Mouse (Mus musculus) heart, embryonic 12.5 days (tissue): ENCODE data around the gene Ubap1. TPM values are rescaled to one million over a fixed set of nuclear protein-coding genes. Genes with fewer than 3 reads are reported as not detected.

Experiments used
- ATAC-seq: fragments of 200-750 bp; cut with Nextera tagmentation; 2 replicates; pipeline ENCODE4 v1.8.0; 2017; ENCODE audit warnings: moderate TSS enrichment, moderate library complexity; ENCODE audit not compliant: insufficient number of reproducible peaks, low FRiP score
- H3K27ac ChIP-seq: fragments of 300-500 bp; sonication (generic); 2 replicates; pipeline ENCODE4 v1.5.1; 2016; ENCODE audit warnings: mild to moderate bottlenecking, moderate library complexity; ENCODE audit not compliant: poor library complexity, severe bottlenecking
- H3K27me3 ChIP-seq: fragments of 300-500 bp; sonication (generic); replicated peaks from 2 replicates; pipeline ENCODE4 v1.6.1; 2016; ENCODE audit warnings: mild to moderate bottlenecking, moderate library complexity
- H3K36me3 ChIP-seq: fragments of 300-500 bp; sonication (generic); 2 replicates; pipeline ENCODE4 v1.6.1; 2016; ENCODE audit warnings: mild to moderate bottlenecking, moderate library complexity
- H3K4me1 ChIP-seq: fragments of 300-500 bp; sonication (generic); replicated peaks from 2 replicates; pipeline ENCODE4 v1.6.1; 2016; ENCODE audit warnings: mild to moderate bottlenecking
- H3K4me2 ChIP-seq: fragments of 300-500 bp; sonication (generic); 2 replicates; pipeline ENCODE4 v1.6.1; 2016; ENCODE audit warnings: mild to moderate bottlenecking, moderate library complexity
- H3K4me3 ChIP-seq: fragments of 300-500 bp; sonication (generic); 2 replicates; pipeline ENCODE4 v1.5.1; 2016; ENCODE audit warnings: mild to moderate bottlenecking
- H3K9ac ChIP-seq: fragments of 300-500 bp; sonication (generic); 2 replicates; pipeline ENCODE4 v1.6.1; 2016; ENCODE audit warnings: mild to moderate bottlenecking, moderate library complexity
- H3K9me3 ChIP-seq: fragments of 300-500 bp; sonication (generic); replicated peaks from 2 replicates; pipeline ENCODE4 v1.6.1; 2016; ENCODE audit warnings: mild to moderate bottlenecking, moderate library complexity
- WGBS: fragments of 180-500 bp; shearing (Covaris S2); methylation state at CpG from one replicate; pipeline ENCODE4 v1.1.7; 2016; 5-methylcytosine and 5-hydroxymethylcytosine counted together
- polyA plus RNA-seq: library from polyadenylated mRNA; unstranded; fragments of >200 nt; fragmentation: Nextera tagmentation; extraction: Ambion mirVana; gene quantifications from 2 replicates; pipeline ENCODE4 v1.2.1, GENCODE M21; 2016

The Ubap1 gene
- polyA plus RNA-seq, 1 experiment from 2014 or later = 53.3 TPM

GRCm38 (mm10) chr4:41388616-41389015, 39.8 kb downstream of the Ubap1 start:
- peaks cover 66% of the 10 kb centered on the region for H3K36me3 ChIP-seq
- no peak for ATAC-seq
- H3K27me3 ChIP-seq = no peaks in the 10 kb centered on the region
- H3K4me3 ChIP-seq = peak overlapping the region; percentile 6
- peak overlapping the region; percentile 56 for H3K27ac ChIP-seq
- H3K4me1 ChIP-seq = 0 out of 2 replicates have a peak, but pooled peaks cover 3% of the 10 kb centered on the region
- H3K4me2 ChIP-seq = peak overlapping the region; percentile 21
- WGBS = 83% methylated on average over 5 of the region's 5 CpGs
- no peaks in the 10 kb centered on the region for H3K9me3 ChIP-seq
- H3K9ac ChIP-seq = 0 out of 2 replicates have a peak overlapping the region, but pooled peaks have one; percentile 28

GRCm38 (mm10) chr4:41389240-41389639, 40.4 kb downstream of the Ubap1 start:
- H3K9ac ChIP-seq = 0 out of 2 replicates have a peak overlapping the region, but pooled peaks have one; percentile 28
- 0 out of 2 replicates have a peak overlapping the region, but pooled peaks have one; percentile 21 for H3K4me2 ChIP-seq
- no peaks in the 10 kb centered on the region for H3K9me3 ChIP-seq
- H3K27me3 ChIP-seq = no peaks in the 10 kb centered on the region
- no peak for ATAC-seq
- WGBS = 91% methylated on average over 5 of the region's 5 CpGs
- 0 out of 2 replicates have a peak, but pooled peaks cover 3% of the 10 kb centered on the region for H3K4me1 ChIP-seq
- peaks cover 66% of the 10 kb centered on the region for H3K36me3 ChIP-seq
- 0 out of 2 replicates have a peak overlapping the region, but pooled peaks have one; percentile 6 for H3K4me3 ChIP-seq
- no peak overlapping the region for H3K27ac ChIP-seq

DNA sequence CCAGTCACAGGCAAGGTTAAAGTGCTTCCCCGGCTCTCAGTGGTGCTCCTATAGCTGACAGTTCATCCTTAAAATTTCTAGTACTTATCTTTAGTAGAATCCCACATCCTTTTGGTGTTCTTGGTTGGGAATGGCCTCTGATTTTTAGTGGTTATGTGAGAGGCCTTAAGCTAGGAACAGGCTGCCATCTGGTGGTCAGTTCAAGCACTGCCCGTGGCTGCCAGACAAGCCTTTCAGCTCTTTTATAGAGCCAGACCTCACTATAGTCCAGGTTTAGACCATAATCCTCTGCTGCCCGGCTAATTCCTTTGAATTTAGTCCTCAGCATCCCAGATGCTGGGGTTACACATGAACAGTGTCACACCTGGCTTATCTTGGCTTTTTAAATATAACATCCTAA, 41.3 kb downstream of the Ubap1 start:
- no peak for ATAC-seq
- H3K9me3 ChIP-seq = no peaks in the 10 kb centered on the region
- no peak overlapping the region for H3K27ac ChIP-seq
- H3K4me1 ChIP-seq = 0 out of 2 replicates have a peak, but pooled peaks cover 3% of the 10 kb centered on the region
- no peak overlapping the region for H3K4me2 ChIP-seq
- H3K9ac ChIP-seq = no peak overlapping the region
- H3K4me3 ChIP-seq = no peak overlapping the region
- H3K27me3 ChIP-seq = no peaks in the 10 kb centered on the region
- WGBS = 29% methylated on average over 3 of the region's 3 CpGs
- H3K36me3 ChIP-seq = peaks cover 73% of the 10 kb centered on the region

DNA sequence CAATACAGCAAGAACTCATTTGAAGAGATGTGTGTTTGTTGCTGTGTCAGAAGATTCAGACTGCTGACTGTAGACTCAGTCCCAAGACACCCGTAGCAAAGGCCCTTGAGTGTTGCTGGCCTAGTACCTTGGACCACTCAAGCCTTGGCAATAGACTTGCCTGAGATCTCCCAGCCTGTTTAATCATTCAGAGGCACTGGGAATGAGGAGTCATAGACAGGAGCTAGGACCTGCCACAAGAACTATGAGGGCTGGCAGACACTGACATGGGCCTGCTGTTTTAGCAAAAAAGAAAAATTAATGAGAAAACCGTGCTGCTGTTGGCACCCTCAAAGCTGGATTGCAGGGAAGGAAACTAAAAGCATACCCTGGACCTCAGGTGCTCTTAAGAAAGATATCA, 42.2 kb downstream of the Ubap1 start:
- peaks cover 80% of the 10 kb centered on the region for H3K36me3 ChIP-seq
- 84% methylated on average over 2 of the region's 2 CpGs for WGBS

DNA sequence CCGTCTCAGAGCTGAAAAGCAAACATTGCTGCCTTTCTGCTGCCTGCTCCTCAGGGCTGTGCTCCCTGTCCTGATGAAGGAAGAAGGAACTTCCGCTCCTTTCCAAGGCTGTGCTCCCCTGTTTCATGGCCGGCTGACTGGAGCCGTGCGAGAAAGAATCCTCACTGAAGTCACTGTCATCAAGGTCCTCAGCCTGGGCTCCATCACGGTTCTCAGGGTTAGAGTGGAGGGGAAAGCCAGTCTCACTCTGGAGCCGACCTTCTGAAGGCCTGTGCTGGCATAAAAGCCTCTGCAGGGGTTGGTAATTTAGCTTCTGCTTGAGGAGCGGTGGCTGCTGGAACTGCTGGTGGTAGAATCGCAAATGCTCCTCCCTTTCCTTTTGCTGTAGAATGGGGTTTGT, 45.9 kb downstream of the Ubap1 start:
- H3K27me3 ChIP-seq = no peaks in the 10 kb centered on the region
- no peak for ATAC-seq

More for the DNA sequence above, 42.2 kb downstream of the Ubap1 start:
- H3K4me2 ChIP-seq = no peak overlapping the region
- H3K9me3 ChIP-seq = no peaks in the 10 kb centered on the region
- H3K27me3 ChIP-seq = no peaks in the 10 kb centered on the region
- ATAC-seq = no peak
- 0 out of 2 replicates have a peak, but pooled peaks cover 2% of the 10 kb centered on the region for H3K4me1 ChIP-seq
- no peak overlapping the region for H3K9ac ChIP-seq
- no peak overlapping the region for H3K27ac ChIP-seq
- H3K4me3 ChIP-seq = no peak overlapping the region

DNA sequence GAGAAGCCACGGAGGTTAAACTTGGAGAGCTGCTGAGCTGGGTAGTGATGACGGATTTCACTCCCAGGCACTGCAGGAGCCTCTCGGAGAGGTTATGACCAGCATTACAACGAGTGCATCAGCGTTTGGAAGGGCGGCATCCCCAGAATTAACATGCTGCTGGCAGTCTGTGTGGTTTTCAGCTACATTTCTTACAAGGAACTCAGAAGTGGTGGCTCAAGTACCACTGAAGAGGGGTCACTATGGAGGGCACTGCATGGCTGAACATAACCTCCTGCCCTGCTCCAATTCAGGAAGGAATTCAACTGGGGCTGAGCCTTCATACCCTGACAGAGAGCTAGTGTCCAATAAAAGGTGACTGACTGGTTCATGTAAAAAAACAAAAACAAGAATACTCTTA, 49.6 kb downstream of the Ubap1 start:
- no peak overlapping the region for H3K4me2 ChIP-seq

More for the DNA sequence above, 45.9 kb downstream of the Ubap1 start:
- H3K9ac ChIP-seq = no peak overlapping the region
- H3K27ac ChIP-seq = no peak overlapping the region
- H3K9me3 ChIP-seq = no peaks in the 10 kb centered on the region
- peaks cover 75% of the 10 kb centered on the region for H3K36me3 ChIP-seq
- no peak overlapping the region for H3K4me2 ChIP-seq
- H3K4me3 ChIP-seq = no peak overlapping the region
- WGBS = 79% methylated on average over 9 of the region's 9 CpGs
- peaks cover 3% of the 10 kb centered on the region; the same call in 1 of the 2 replicates for H3K4me1 ChIP-seq

GRCm38 (mm10) chr4:41399904-41400303, 51.1 kb downstream of the Ubap1 start:
- Histone ChIP-seq H3K27ac (no peak overlapping the region), H3K4me2 (no peak overlapping the region), H3K4me1 (peaks cover 3% of the 10 kb centered on the region; the same call in 1 of the 2 replicates), H3K9ac (no peak overlapping the region), H3K27me3 (no peaks in the 10 kb centered on the region), H3K4me3 (no peak overlapping the region), H3K36me3 (peaks cover 56% of the 10 kb centered on the region), H3K9me3 (no peaks in the 10 kb centered on the region)
- no peak for ATAC-seq
- WGBS = 85% methylated on average over 5 of the region's 5 CpGs

More for the DNA sequence above, 49.6 kb downstream of the Ubap1 start:
- WGBS = 65% methylated on average over 6 of the region's 6 CpGs
- H3K4me3 ChIP-seq = no peak overlapping the region
- ATAC-seq = no peak
- H3K36me3 ChIP-seq = peaks cover 64% of the 10 kb centered on the region
- H3K27me3 ChIP-seq = no peaks in the 10 kb centered on the region
- no peaks in the 10 kb centered on the region for H3K9me3 ChIP-seq
- peaks cover 3% of the 10 kb centered on the region; the same call in 1 of the 2 replicates for H3K4me1 ChIP-seq
- no peak overlapping the region for H3K9ac ChIP-seq
- H3K27ac ChIP-seq = no peak overlapping the region

GRCm38 (mm10) chr4:41401167-41401566, 52.4 kb downstream of the Ubap1 start:
- Histone ChIP-seq H3K27ac (no peak overlapping the region), H3K27me3 (no peaks in the 10 kb centered on the region), H3K4me2 (no peak overlapping the region), H3K9ac (no peak overlapping the region), H3K36me3 (peaks cover 49% of the 10 kb centered on the region), H3K4me3 (no peak overlapping the region), H3K4me1 (peaks cover 3% of the 10 kb centered on the region; the same call in 1 of the 2 replicates), H3K9me3 (no peaks in the 10 kb centered on the region)
- ATAC-seq = no peak

DNA sequence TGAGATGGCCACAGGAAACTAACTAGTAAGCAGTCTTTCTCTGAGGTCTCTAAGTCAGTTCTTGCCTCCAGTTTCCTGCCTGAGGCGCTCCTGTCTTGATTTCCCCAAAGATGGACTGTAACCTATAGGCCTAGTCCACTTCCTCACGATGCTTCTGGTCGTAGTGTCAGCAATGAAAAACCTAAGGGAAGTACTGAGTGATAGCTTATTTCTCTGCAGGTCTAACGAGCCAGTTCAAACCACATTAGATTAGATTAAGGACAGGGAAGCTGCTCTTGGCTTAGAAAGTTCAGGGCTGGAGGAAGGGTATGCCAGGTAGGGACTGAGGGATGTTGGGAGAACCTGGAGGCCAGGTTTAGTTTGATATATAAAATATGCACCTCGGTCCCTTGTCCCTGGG, 52.8 kb downstream of the Ubap1 start:
- Histone ChIP-seq H3K9me3 (no peaks in the 10 kb centered on the region), H3K9ac (no peak overlapping the region), H3K36me3 (peaks cover 49% of the 10 kb centered on the region), H3K27ac (no peak overlapping the region), H3K27me3 (no peaks in the 10 kb centered on the region), H3K4me2 (no peak overlapping the region), H3K4me3 (no peak overlapping the region), H3K4me1 (peaks cover 3% of the 10 kb centered on the region; the same call in 1 of the 2 replicates)
- WGBS = 70% methylated on average over 5 of the region's 5 CpGs
- ATAC-seq = no peak

DNA sequence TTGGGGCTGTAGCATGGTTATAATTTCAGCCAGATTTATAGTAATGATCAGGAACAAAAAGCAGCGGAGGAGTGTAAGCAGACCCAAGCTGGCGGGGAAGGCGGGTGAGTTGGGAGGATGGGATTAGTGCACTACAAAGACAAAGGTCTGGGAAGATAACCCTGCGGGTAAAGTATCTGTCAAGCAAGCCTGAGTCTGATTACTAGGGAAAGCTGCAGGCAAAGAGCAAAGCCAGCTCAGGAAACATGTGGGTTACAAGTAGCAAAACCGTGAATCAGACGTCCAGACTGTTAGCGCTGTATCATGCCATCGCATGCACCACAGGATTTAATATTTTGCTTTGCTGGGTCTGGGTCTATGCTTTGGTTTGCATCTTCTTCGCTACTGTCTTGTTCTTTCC, 57.8 kb downstream of the Ubap1 start:
- no peaks in the 10 kb centered on the region for H3K27me3 ChIP-seq
- H3K4me2 ChIP-seq = no peak overlapping the region
- H3K9ac ChIP-seq = no peak overlapping the region
- H3K9me3 ChIP-seq = no peaks in the 10 kb centered on the region
- H3K36me3 ChIP-seq = peaks cover 22% of the 10 kb centered on the region
- no peaks in the 10 kb centered on the region for H3K4me1 ChIP-seq
- H3K4me3 ChIP-seq = no peak overlapping the region
- 74% methylated on average over 9 of the region's 9 CpGs for WGBS
- H3K27ac ChIP-seq = no peak overlapping the region
- no peak for ATAC-seq

GRCm38 (mm10) chr4:41407353-41407752, 58.6 kb downstream of the Ubap1 start:
- Histone ChIP-seq H3K9me3 (no peaks in the 10 kb centered on the region), H3K27me3 (no peaks in the 10 kb centered on the region), H3K9ac (no peak overlapping the region), H3K4me1 (no peaks in the 10 kb centered on the region), H3K36me3 (peaks cover 22% of the 10 kb centered on the region), H3K4me2 (no peak overlapping the region), H3K27ac (no peak overlapping the region), H3K4me3 (no peak overlapping the region)
- WGBS = 84% methylated on average over 2 of the region's 2 CpGs
- no peak for ATAC-seq

GRCm38 (mm10) chr4:41409341-41409740, 60.5 kb downstream of the Ubap1 start:
- Histone ChIP-seq H3K27ac (no peak overlapping the region), H3K9me3 (no peaks in the 10 kb centered on the region), H3K4me2 (no peak overlapping the region), H3K27me3 (no peaks in the 10 kb centered on the region), H3K9ac (no peak overlapping the region), H3K4me1 (no peaks in the 10 kb centered on the region), H3K4me3 (no peak overlapping the region), H3K36me3 (peaks cover 16% of the 10 kb centered on the region)
- WGBS = 87% methylated on average over 1 of the region's 1 CpGs
- no peak for ATAC-seq
